Mouse (Mus musculus) adrenal gland, postnatal 25 days (tissue): Measurements from ENCODE around the gene Tmem242. TPM values are rescaled to one million over a fixed set of nuclear protein-coding genes. Genes with fewer than 3 reads are reported as not detected.
A peak's percentile ranks its signal among the peaks of the same experiment; 100 is the strongest.

Source experiments
- DNase-seq: peaks from one replicate; pipeline ENCODE4 v3.0.0; 2021; ENCODE audit warnings: mixed read lengths
- total RNA-seq: library from RNA; stranded (reverse); gene quantifications from 2 replicates; pipeline ENCODE4 v1.2.3, GENCODE M21; 2021

Gene Tmem242
- total RNA-seq, 1 experiment from 2014 or later: 118 TPM

DNA sequence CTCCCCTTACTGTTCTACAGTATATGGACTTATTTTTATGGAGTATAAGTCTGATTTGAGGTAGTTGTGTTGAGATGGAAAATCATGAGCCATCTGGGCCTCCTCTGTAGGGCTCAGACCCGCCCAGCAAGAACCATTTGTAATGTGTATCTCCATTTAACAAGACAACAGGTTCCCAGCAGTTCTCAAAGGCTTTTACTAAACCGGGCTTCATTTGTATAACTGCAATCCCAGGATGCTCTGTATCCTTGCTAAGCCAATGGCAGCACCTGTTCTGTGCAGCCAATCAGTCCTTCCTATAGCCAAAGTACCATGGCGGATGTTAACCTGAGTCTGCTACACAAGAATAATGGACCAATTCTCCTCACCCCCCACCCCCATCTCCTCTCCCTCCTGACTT is 23.5 kb downstream of the Tmem242 start:
- DNase-seq: no peak

GRCm38 (mm10) chr17:5414041-5414440 is 26.0 kb downstream of the Tmem242 start:
- no peak for DNase-seq

GRCm38 (mm10) chr17:5413350-5413749 is 26.7 kb downstream of the Tmem242 start:
- no peak for DNase-seq

DNA sequence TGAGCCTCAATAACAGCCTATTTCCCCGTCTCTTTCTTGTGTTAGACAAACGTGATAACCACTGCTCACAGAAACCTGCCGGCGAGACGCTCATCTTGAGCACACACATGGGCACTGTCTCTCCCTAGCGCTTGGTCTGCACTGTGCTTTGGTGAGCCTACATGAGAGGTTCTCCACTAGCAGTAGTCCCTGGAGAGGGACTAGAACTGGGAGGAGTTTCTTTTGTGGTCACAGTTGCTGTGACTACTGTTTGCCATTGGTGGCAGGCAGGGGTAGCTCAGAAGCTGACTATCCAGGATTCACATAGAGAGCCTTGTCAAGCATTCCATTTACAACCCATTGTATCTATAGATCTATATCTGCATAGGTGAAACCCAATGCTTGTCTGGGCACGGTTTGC is 27.3 kb downstream of the Tmem242 start:
- DNase-seq: no peak

DNA sequence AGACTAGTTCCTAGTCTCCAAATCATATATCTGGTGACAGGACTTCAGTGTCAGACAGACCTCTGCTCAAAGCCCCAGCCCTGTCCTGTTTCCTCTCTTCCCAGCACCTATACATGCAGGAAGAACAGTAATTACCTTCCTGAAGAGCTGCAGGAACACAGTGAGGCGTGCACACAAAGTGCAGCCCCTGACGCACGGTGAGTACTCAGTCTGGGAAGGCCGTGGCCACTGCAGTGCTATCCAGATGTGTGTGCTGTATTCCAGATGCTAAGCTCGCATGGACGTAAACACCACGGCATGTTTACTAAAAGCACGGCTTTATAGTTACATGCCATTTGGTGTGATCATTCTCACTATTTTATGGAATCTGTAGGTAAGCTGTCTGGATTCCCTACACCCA is 27.8 kb downstream of the Tmem242 start:
- no peak for DNase-seq

- no peak for DNase-seq
Measured at GRCm38 (mm10) chr17:5411205-5411604, 28.9 kb downstream of the Tmem242 start.

DNA sequence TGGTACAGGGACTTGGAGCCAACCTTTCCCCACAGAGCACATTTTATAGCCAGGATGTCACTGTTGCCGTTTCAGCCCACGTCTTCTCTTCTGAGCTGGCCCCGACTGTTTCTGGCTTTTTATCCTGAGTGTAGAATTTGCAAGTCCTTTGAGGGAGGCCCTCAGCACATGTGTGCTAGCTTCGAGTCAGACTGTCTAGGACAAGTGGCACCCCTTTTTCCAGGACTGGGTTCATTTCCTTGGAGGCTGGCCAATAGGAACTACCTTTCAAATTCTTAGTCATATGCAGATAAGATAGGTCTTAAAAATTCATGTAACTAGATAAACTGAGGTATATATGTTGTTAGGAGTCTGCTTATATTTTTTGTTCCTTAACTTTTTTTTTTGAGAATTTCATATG is 29.7 kb downstream of the Tmem242 start:
- no peak for DNase-seq

GRCm38 (mm10) chr17:5407030-5407429 is 33.0 kb downstream of the Tmem242 start:
- DNase-seq: no peak

DNA sequence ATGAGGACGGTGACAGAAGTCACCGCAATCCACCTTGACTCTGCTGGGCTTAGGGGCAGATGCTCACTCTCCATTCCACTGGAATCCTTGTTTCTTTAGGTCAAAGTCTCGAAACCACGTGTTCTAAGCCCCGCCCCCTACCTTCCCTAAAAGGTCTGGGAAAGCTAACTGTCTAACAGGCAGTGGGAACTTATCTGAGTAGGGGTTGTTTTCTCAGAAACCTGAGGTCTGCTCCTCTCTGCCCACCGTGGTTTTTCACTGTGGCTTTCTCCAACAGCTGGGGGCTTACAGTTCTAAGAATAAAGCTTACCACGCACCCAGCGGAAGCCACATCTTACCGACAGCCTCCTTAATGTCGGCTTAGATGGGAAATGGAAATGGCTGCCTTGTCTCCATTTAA is 33.5 kb downstream of the Tmem242 start:
- no peak for DNase-seq

GRCm38 (mm10) chr17:5403885-5404284 is 36.2 kb downstream of the Tmem242 start:
- DNase-seq: no peak

GRCm38 (mm10) chr17:5402624-5403023 is 37.4 kb downstream of the Tmem242 start:
- DNase-seq: peak; percentile 91

DNA sequence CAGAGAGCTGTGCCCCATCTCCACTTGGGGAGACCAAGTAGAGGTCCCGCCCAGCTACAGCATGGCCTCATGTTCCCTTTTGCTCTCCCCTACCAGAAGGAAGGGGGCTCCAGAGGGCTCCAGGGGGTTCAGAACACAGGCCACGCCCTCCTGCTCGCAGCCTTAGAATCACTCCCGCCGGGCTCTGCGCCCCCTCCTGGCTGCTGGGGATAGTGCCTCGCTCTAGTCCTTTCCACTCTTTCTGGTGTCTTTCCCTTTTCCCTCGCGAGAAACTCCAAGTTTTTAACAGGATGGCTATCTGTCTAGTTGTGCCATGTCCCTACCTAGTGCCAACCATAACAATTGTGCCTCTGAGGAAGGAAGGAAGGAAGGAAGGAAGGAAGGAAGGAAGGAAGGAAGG is 38.0 kb downstream of the Tmem242 start:
- peak; percentile 79 for DNase-seq

GRCm38 (mm10) chr17:5401288-5401687 is 38.8 kb downstream of the Tmem242 start:
- DNase-seq: no peak

DNA sequence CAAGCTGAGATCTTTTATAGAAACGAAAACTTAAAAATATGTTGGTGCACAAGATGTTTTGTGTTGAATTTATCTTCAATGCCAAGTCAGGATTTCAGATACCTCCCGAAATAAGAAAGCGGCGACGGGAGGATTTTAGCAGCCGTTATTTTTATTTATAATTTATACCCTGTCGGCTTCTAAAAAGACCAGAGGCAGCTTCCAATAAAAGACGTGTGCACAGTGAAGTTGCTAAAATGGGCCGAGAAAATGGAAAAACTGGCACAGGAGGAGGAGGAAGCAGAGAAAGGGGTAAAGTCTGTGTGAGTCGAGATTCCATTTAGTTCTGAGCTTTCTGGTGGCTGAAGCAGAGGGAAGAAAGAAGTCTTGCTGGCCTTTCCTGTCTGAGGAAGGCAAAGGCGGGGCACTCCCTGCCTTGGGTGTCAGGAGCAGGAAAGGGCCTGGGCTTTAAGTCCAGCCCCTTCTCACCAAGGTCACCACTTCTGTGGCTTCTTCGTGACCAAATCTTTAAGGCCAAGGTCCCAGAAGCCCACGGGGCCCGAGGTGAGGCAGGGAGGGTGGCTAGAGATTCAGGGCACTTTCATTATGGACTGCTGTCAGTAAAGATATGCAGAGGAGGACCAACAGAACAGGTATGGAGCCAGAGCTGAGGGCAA is 39.5 kb downstream of the Tmem242 start:
- DNase-seq: no peak

DNA sequence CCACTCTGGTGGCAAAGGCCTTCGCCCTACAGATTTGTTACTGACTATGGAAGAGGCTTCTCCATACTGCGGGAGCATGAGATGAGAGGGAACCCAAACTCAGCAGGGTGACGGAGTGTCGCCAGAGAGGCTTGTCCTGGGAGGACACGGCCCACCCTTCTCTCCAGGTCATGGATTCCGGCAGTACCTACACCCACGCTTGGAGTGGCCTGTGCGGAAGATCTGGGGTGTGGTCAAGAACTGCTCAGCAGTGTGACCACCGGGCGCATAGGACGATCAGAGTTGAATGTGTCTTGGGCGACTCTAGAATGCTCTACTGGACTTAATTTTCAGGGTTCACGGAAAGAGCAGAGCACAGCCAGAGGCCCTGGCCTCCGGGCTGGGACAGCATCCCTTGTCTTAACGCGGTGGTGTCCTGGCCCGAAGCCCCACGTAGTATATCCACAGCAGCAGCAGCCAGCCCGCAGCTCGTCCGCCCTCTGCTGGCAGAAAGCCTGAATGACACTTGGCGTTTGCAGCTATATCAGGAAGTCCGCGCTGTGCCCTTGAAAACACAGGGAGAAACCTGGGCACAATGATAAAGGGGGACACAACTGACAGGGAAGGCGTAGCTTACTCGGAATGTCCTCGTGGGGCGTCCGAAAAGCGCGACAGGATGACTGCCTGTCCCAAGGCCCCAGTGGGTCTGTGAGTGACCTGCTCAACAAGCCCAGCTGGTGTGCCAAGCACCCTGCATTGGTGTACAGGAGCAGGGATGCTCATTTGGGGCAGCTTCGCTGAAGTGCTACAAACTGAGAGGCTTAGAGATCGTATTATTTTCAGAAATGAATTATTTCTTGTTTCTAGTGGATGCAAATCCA is 42.7 kb downstream of the Tmem242 start:
- DNase-seq: peak; percentile 82

GRCm38 (mm10) chr17:5396213-5396612 is 43.8 kb downstream of the Tmem242 start:
- no peak for DNase-seq

DNA sequence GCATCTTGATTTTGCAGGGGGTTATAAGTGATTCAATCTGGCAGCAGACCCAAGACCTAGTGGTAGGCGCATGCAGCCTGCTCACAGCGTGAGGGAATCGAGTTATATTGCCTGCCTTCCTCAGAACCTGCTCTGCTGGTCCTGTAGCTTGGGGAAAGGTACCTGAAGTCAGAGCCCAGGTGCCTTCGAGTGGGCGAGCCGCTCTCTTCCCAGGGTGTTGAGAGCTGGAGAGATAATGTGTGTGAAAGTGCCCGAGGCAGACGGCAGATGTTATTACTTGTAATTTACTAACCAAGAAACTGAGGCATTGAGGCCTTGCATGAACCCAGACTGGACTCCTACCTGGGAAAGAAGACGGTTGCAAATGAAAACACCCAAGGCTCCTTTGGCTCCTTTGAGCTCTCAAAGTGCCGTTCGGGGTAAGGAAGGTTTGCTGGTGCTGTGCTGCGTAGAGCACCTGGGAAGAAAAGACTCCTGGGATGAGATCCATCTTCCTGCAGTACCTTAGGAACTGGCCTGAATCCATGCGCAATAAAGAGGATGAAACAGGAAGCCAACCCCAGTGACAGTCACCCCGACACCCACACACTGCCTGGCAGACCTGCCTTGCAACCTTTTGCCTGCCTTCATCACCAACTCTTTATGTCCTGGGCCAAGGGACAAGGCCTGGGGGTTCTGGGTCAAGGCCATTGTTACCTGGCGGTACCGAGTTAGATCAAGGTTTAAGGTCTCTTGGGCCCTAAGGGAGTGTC is 44.4 kb downstream of the Tmem242 start:
- DNase-seq: no peak

- DNase-seq: no peak
Measured at GRCm38 (mm10) chr17:5390682-5391081, 49.4 kb downstream of the Tmem242 start.

GRCm38 (mm10) chr17:5388351-5388750 is 51.7 kb downstream of the Tmem242 start:
- no peak for DNase-seq

- DNase-seq: no peak
Measured at GRCm38 (mm10) chr17:5386885-5387545, 53.0 kb downstream of the Tmem242 start.

DNA sequence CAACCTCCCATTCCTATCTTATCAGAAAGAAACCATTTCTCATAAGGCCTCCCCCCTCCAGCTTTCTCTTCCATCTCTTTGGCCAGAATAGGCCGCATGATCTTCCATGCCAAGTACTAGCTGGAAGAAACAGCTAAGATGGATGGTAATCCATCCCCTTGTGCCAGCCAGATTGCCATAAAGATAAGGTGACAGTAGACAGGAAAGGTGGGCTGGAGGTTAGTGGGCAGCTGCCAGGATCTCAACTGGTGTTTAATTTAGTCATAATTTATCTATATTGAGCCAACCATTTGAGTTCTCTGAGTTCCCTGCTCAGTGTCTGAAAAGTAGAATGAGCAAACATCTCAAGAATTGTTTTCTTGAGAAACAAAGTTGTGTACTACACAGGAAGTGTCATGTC is 54.4 kb downstream of the Tmem242 start:
- DNase-seq: no peak

DNA sequence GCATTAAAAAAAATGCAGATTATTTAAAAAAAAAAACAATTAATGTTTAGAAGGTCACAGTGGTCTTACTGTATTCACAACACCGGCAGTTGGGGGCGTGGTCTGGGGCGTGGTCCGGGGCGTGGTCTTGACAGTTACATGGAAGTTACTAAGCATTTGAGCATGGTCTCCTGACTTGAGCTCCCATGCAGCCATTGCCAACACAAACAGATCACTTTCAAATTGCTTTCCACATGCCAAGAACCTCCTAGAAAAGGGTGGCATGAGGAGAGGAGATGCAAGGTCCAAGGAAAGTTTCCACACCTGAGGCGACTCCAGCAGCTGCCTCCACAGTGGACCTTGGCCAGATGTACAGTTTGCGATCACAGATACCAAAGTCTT is 62.1 kb downstream of the Tmem242 start:
- DNase-seq: peak; percentile 22
